Mouse (Mus musculus): ENCODE data around the gene H2al2b. TPM values are rescaled to one million over a fixed set of nuclear protein-coding genes. Genes with fewer than 3 reads are reported as not detected.
"Not testable (repeated sequence)": the region's sequence is repeated elsewhere in the genome, so short reads cannot be mapped to it uniquely, and the experiment has no call there.

Gene H2al2b
- polyA plus RNA-seq (2015; fragmentation: Nextera tagmentation; extraction: Ambion mirVana) = not detected in 2 replicates

DNA sequence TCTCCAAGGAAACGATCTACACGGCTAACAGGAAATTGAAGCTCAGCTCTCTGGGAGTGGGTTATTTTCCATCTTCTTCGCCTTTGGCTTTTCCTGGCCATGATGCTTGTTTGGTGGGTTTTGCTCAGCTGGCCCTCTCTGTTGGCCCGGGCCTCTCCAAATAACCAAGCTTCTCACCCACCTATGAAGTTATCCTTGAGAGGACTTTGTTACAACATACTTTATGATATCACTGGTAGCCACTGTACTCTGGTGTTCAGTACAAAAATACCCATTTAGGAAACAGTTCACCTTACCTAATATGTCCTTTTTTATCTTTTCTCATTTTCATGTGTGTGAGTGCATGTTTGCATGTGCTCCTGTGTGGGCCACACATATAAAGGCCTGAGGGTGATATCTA, at the start of gene H2al2b:
Gene H2al2b, minus strand, starts transcription at position 101 of the 400 bp plus-strand sequence.
- not testable (repeated sequence) for H3K27ac ChIP-seq

More for the DNA sequence above, at the start of gene H2al2b:
- H3K4me1 ChIP-seq; H3K9me3 ChIP-seq; H3K27me3 ChIP-seq; H3K4me2 ChIP-seq; ATAC-seq (ENCODE audit: borderline replicate concordance, extremely low read depth, low FRiP score, low TSS enrichment); H3K9ac ChIP-seq; H3K4me3 ChIP-seq; H3K36me3 ChIP-seq: not testable (repeated sequence)
- no CpG with 5 or more reads among the region's 4 CpGs for WGBS

Other genes with a start within 250 kb of the H2al2b start
- gene H2al2c, start 121.6 kb downstream of the H2al2b start, polyA plus RNA-seq (2015; fragmentation: Nextera tagmentation; extraction: Ambion mirVana) = not detected in 2 replicates
- not detected in 2 replicates for gene Sry, start 57.0 kb downstream of the H2al2b start, polyA plus RNA-seq (2015; fragmentation: Nextera tagmentation; extraction: Ambion mirVana)
- not detected in 2 replicates for gene Gm4064, start 75.5 kb upstream of the H2al2b start, polyA plus RNA-seq (2015; fragmentation: Nextera tagmentation; extraction: Ambion mirVana)
- not detected in 2 replicates for gene Rbmy, start 110.0 kb upstream of the H2al2b start, polyA plus RNA-seq (2015; fragmentation: Nextera tagmentation; extraction: Ambion mirVana)
- not detected in 2 replicates for gene Gm10256, start 110.0 kb upstream of the H2al2b start, polyA plus RNA-seq (2015; fragmentation: Nextera tagmentation; extraction: Ambion mirVana)
- gene Gm10352, start 180.3 kb upstream of the H2al2b start, polyA plus RNA-seq (2015; fragmentation: Nextera tagmentation; extraction: Ambion mirVana) = not detected in 2 replicates
- not detected in 2 replicates for gene Gm29289, start 211.9 kb upstream of the H2al2b start, polyA plus RNA-seq (2015; fragmentation: Nextera tagmentation; extraction: Ambion mirVana)